Mouse (Mus musculus): ENCODE measurements around the gene Ube2q2. TPM values are rescaled to one million over a fixed set of nuclear protein-coding genes. Genes with fewer than 3 reads are reported as not detected.

Ube2q2 gene
- total and polyA plus RNA-seq, 2 experiments from 2014 or later = 32.3 to 34.1 TPM

DNA sequence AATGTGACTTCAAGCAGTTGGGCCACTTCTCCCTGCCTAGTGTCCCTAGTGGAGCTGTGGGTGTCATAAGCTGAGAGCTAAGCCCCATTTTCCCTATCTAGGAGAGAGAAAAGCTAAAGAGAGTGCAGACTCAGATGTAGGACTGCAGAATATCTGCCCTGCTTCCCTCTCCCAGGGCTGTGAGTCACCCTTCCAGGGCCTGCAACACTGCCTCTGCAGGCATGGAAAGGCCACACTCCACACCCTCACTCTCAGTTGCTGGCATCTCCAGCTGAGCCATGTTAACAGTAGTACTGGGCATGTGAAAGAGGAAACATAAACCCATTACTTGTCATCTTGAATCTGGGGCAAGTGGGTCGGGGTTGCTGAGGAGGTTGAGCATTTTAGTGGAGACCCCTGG lies 33.9 kb upstream of the Ube2q2 start:
- no peak overlapping the region for H3K4me2 ChIP-seq (ENCODE audit: low read depth)
- H3K4me3 ChIP-seq (ENCODE audit: low read depth, low read length) = no peak overlapping the region
- ATAC-seq (no peak), DNase-seq (no peak)
- H3K9ac ChIP-seq = no peak overlapping the region
- no peak overlapping the region for H3K27ac ChIP-seq (ENCODE audit: low read depth, low read length)
- H3K4me1 ChIP-seq (ENCODE audit: insufficient read depth) = no peaks in the 10 kb centered on the region
- no peaks in the 10 kb centered on the region for H3K36me3 ChIP-seq (ENCODE audit: insufficient read depth)
- no peak for TF ChIP-seq CTCF (IDR thresholded peaks at IDR 0.05; ENCODE audit: low read depth)
- WGBS = 83% methylated on average over 1 of the region's 1 CpGs
- no peaks in the 10 kb centered on the region for H3K9me3 ChIP-seq (ENCODE audit: low read length)
- no peaks in the 10 kb centered on the region for H3K27me3 ChIP-seq (ENCODE audit: insufficient read depth, low read length)

DNA sequence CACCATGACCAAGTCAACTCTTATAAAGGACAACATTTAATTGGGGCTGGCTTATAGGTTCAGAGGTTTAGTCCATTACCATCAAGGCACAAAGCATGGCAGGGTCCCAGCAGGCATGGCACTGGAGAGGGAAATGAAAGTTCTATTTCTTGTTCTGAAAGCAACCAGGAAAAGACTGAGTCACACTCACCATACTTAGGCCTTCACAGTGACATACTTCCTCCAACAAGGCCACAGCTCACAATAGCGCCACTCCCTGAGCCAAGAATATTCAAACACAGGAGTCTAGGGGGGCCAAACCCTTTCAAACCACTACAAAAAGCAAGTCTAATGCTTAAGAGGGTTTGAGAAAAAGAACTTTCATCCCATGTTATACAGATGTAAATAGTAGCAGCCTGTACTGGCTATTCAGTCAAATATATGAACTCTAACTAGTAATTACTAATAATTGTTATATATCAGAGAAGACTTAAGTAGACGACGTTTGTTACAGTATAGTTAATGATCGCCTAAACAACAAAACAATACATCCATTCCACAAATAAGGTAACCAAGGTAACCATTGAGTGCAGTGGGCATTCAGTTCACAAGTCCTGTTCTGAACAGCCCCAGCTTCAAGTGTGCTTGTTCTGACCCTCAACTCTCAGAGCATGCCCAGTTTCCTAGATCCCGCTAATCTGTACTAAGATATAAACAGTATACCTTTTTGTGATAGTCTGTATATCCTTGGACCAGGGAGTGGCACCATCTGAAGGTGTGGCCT lies 31.2 kb upstream of the Ube2q2 start:
- Histone ChIP-seq H3K9me3 (ENCODE audit: low read length) (no peaks in the 10 kb centered on the region), H3K9ac (no peak overlapping the region), H3K4me2 (ENCODE audit: low read depth) (no peak overlapping the region), H3K27ac (ENCODE audit: low read depth, low read length) (no peak overlapping the region), H3K4me1 (ENCODE audit: insufficient read depth) (no peaks in the 10 kb centered on the region), H3K36me3 (ENCODE audit: insufficient read depth) (no peaks in the 10 kb centered on the region), H3K27me3 (ENCODE audit: insufficient read depth, low read length) (no peaks in the 10 kb centered on the region), H3K4me3 (ENCODE audit: low read depth, low read length) (no peak overlapping the region)
- 43% methylated on average over 5 of the region's 5 CpGs for WGBS
- TF ChIP-seq CTCF (IDR thresholded peaks at IDR 0.05; ENCODE audit: low read depth) = no peak
- no peak for ATAC-seq
- DNase-seq = no peak

DNA sequence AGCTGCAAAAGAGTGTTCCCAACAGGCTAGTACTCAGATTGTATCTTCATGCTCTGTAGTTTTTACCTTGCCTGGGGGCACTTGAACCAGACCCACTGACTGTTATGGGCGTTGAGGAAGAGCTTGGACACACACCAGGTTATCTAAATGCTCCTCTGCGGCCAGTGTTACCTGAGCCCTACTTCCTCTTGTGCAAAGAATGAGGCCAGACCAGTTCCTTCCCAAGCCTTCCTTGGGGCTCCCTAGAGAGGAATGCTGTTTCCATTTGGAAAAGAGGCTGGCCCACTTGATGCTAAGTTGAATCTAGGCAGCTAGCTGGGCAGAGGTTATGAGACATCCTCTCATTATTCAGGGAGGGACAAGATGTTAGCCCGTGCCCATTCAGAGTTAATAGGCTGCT lies 26.1 kb upstream of the Ube2q2 start:
- Histone ChIP-seq H3K27ac (ENCODE audit: low read depth, low read length) (no peak overlapping the region), H3K9me3 (ENCODE audit: low read length) (no peaks in the 10 kb centered on the region), H3K4me3 (ENCODE audit: low read depth, low read length) (no peak overlapping the region), H3K4me2 (ENCODE audit: low read depth) (no peak overlapping the region), H3K36me3 (ENCODE audit: insufficient read depth) (no peaks in the 10 kb centered on the region), H3K27me3 (ENCODE audit: insufficient read depth, low read length) (no peaks in the 10 kb centered on the region), H3K4me1 (ENCODE audit: insufficient read depth) (no peaks in the 10 kb centered on the region), H3K9ac (no peak overlapping the region)
- no peak for TF ChIP-seq CTCF (IDR thresholded peaks at IDR 0.05; ENCODE audit: low read depth)
- DNase-seq (no peak), ATAC-seq (no peak)
- 70% methylated on average over 3 of the region's 3 CpGs for WGBS

DNA sequence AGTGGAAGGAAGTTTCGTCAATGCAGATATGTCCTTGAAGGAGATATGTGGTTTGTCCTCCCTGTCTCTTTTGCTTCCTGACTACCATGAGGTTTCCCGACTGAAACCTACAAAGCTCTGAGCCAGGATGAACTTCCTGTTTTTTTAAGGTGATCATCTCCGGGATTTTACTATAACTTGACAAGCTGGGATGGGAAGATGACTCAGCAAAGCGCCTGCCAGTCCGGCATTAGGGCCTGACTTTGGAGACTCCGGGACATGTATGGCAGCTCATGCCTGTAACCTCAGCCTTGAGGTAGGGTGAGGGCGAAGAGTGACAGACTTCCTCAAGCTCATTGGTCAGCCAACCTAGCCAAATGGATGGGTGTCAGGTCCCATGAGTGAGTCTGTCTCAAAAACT lies 22.9 kb upstream of the Ube2q2 start:
- no peak overlapping the region for H3K4me2 ChIP-seq (ENCODE audit: low read depth)
- WGBS = 90% methylated on average over 7 of the region's 7 CpGs
- no peak for TF ChIP-seq CTCF (IDR thresholded peaks at IDR 0.05; ENCODE audit: low read depth)
- no peak for ATAC-seq
- no peak overlapping the region for H3K4me3 ChIP-seq (ENCODE audit: low read depth, low read length)
- no peaks in the 10 kb centered on the region for H3K4me1 ChIP-seq (ENCODE audit: insufficient read depth)
- no peaks in the 10 kb centered on the region for H3K27me3 ChIP-seq (ENCODE audit: insufficient read depth, low read length)
- H3K9me3 ChIP-seq (ENCODE audit: low read length) = no peaks in the 10 kb centered on the region
- H3K9ac ChIP-seq = no peak overlapping the region
- no peak for DNase-seq
- no peak overlapping the region for H3K27ac ChIP-seq (ENCODE audit: low read depth, low read length)
- no peaks in the 10 kb centered on the region for H3K36me3 ChIP-seq (ENCODE audit: insufficient read depth)

DNA sequence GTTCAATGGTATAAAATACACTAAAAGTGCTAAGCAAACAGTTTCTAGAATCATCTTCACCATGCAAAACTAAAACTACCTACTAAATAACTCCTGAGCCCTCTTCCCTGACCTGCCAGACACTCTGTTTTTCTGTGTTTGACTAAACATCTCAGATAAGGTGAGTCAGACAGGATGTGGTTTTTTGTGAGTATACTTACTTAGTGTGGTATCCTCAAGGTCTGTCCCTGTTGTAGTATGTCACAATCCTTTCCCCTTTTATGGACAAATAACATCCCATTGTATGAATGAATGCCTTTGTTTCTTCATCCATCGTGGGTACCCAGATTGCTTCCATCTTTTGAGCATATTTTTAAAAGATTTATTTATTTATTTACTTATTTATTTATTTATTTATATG lies 22.4 kb upstream of the Ube2q2 start:
- Histone ChIP-seq H3K27me3 (ENCODE audit: insufficient read depth, low read length) (no peaks in the 10 kb centered on the region), H3K4me1 (ENCODE audit: insufficient read depth) (no peaks in the 10 kb centered on the region), H3K4me2 (ENCODE audit: low read depth) (no peak overlapping the region), H3K4me3 (ENCODE audit: low read depth, low read length) (no peak overlapping the region), H3K9ac (no peak overlapping the region), H3K36me3 (ENCODE audit: insufficient read depth) (no peaks in the 10 kb centered on the region), H3K27ac (ENCODE audit: low read depth, low read length) (no peak overlapping the region), H3K9me3 (ENCODE audit: low read length) (no peaks in the 10 kb centered on the region)
- no peak for ATAC-seq
- no peak for TF ChIP-seq CTCF (IDR thresholded peaks at IDR 0.05; ENCODE audit: low read depth)
- DNase-seq = no peak
- WGBS = 73% methylated on average over 1 of the region's 1 CpGs

DNA sequence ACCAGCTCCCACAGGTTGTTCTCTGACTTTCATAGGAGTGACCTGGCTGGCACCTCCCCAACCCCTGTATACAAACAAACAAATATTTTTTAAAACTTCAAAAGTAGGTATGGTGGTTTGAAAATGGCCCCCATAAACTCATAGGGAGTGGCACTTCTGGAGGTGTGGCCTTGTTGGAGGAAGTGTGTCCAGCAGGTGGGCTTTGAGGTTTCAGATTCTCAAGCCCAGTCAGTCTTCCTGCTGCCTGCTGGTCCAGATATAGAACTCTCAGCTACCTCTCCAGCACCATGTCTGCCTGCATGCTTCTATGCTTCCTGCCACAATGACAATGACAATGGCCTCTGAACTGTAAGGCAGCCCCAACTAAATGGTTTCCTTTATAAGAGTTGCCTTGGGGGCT lies 16.8 kb upstream of the Ube2q2 start:
- DNase-seq = no peak
- Histone ChIP-seq H3K9ac (no peak overlapping the region), H3K9me3 (ENCODE audit: low read length) (no peaks in the 10 kb centered on the region), H3K36me3 (ENCODE audit: insufficient read depth) (no peaks in the 10 kb centered on the region), H3K27ac (ENCODE audit: low read depth, low read length) (no peak overlapping the region), H3K4me2 (ENCODE audit: low read depth) (no peak overlapping the region), H3K4me1 (ENCODE audit: insufficient read depth) (no peaks in the 10 kb centered on the region), H3K27me3 (ENCODE audit: insufficient read depth, low read length) (no peaks in the 10 kb centered on the region), H3K4me3 (ENCODE audit: low read depth, low read length) (no peak overlapping the region)
- ATAC-seq = no peak
- no peak for TF ChIP-seq CTCF (IDR thresholded peaks at IDR 0.05; ENCODE audit: low read depth)

DNA sequence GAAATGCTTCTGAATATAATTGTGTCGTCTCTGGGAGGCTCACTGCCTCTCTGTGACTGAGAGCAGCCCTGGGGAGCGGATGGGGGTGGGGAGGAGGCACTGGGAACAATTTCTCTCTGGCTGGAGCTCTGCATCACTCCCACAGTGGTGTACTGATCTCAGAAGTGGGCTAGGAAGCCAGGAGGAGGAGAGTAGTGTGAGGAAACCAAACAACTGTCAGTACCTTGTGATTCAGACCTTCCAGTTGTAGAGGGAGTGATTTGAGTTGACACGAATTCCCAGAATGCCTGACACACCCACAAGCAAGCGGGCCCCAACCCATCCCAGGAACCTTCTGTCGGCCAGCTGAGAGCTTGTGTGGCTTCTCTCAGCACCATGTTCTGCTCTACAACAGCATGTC lies 12.1 kb upstream of the Ube2q2 start:
- ATAC-seq (no peak), DNase-seq (no peak)
- H3K4me2 ChIP-seq (ENCODE audit: low read depth) = no peak overlapping the region
- TF ChIP-seq CTCF (IDR thresholded peaks at IDR 0.05; ENCODE audit: low read depth) = no peak
- H3K27me3 ChIP-seq (ENCODE audit: insufficient read depth, low read length) = no peaks in the 10 kb centered on the region
- H3K27ac ChIP-seq (ENCODE audit: low read depth, low read length) = no peak overlapping the region
- no peaks in the 10 kb centered on the region for H3K4me1 ChIP-seq (ENCODE audit: insufficient read depth)
- no peak overlapping the region for H3K4me3 ChIP-seq (ENCODE audit: low read depth, low read length)
- no peak overlapping the region for H3K9ac ChIP-seq
- H3K9me3 ChIP-seq (ENCODE audit: low read length) = no peaks in the 10 kb centered on the region
- 52% methylated on average over 5 of the region's 5 CpGs for WGBS
- no peaks in the 10 kb centered on the region for H3K36me3 ChIP-seq (ENCODE audit: insufficient read depth)
